Mouse (Mus musculus) erythroblast, embryonic 14.5 days (primary cell): Measurements from ENCODE around the gene Gm13278. TPM values are rescaled to one million over a fixed set of nuclear protein-coding genes. Genes with fewer than 3 reads are reported as not detected.
"Not testable (repeated sequence)": the region's sequence is repeated elsewhere in the genome, so short reads cannot be mapped to it uniquely, and the experiment has no call there.

Experiments used
- H3K27me3 ChIP-seq: 2 replicates; pipeline ENCODE4 v1.6.1; 2012; ENCODE audit warnings: inconsistent platforms; ENCODE audit not compliant: control insufficient read depth
- H3K36me3 ChIP-seq: 2 replicates; pipeline ENCODE4 v1.6.1; 2012; ENCODE audit warnings: mild to moderate bottlenecking, inconsistent platforms; ENCODE audit not compliant: control insufficient read depth
- H3K4me1 ChIP-seq: 2 replicates; pipeline ENCODE4 v1.6.1; 2012; ENCODE audit warnings: inconsistent platforms; ENCODE audit not compliant: control insufficient read depth
- H3K4me3 ChIP-seq: replicated peaks from 2 replicates; pipeline ENCODE3; 2012; ENCODE audit warnings: moderate library complexity, mild to moderate bottlenecking, inconsistent platforms
- H3K9me3 ChIP-seq: 2 replicates; pipeline ENCODE4 v1.6.1; 2012; ENCODE audit warnings: low read length, inconsistent platforms, mixed read lengths; ENCODE audit not compliant: control insufficient read depth
- GATA1 ChIP-seq: IDR thresholded peaks from 2 replicates; pipeline ENCODE4 v1.6.1; 2012; ENCODE audit warnings: low read length, inconsistent platforms, mixed read lengths
- TAL1 ChIP-seq: IDR thresholded peaks from 3 replicates; pipeline ENCODE4 v1.6.1; 2012; ENCODE audit warnings: low read length, inconsistent platforms, mixed read lengths
- polyA plus RNA-seq: library from polyadenylated mRNA; stranded (reverse); fragments of >175 nt; gene quantifications from 2 replicates; pipeline ENCODE4 v1.2.3, GENCODE M21; 2012

Gene Gm13278
- polyA plus RNA-seq = not detected in 2 replicates

DNA sequence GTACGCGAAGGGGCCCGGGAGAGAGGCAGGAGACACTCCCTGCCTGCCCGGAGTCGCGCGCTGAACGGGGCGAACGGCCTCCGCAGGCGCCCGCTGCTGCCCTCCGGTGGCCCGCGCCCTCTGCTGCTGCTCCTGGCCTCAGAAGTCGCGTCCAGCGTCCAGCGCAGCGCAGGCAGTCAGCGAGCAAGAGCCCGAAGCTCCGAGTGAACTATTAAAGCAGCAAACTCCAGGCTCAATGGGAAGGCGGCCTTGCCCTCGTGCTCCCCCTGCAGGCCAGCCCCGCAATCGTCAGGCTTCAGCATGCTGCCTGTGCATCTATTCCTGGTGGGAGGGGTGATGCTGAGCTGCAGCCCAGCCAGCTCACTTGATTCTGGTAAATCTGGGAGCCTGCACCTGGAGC, at the start of gene Gm13278:
Gene Gm13278 (plus strand): TSS at position 301 of the 400 bp plus-strand sequence.
- not testable (repeated sequence) for H3K9me3 ChIP-seq, H3K4me1 ChIP-seq, H3K27me3 ChIP-seq, H3K36me3 ChIP-seq, H3K4me3 ChIP-seq

DNA sequence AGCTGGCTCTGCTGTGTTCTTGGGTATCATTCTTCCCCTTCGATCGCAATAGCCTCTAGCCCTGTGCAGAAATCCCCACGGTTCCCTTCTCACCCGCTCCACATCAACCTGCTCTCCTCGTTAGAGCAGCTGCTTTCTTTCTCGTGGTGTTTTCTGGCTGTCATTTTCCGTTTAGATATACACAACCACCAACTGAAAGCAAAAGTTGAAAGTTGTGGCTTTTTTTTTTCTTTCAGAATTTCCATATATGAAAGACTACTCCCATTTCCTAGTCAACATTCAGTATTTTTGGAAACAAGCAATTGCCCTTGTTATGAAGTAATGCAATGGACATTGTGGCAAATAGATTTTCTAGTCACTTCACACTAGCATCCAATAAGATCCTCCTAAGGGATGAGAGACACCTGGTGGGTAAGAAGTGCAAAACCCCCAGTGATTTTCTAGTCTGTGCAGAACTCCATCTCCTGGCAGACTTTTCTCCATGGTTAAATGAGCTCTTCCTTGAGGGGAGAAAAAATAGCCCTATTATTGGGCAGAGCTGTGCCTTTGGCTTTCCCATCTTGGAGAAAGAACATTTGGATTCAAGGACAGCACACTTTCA, 48.5 kb upstream of the Gm13278 start:
- Histone ChIP-seq H3K4me3 (no peak overlapping the region), H3K9me3 (no peaks in the 10 kb centered on the region), H3K36me3 (no peaks in the 10 kb centered on the region), H3K27me3 (no peaks in the 10 kb centered on the region), H3K4me1 (no peaks in the 10 kb centered on the region)
- TF ChIP-seq GATA1 (no peak), TAL1 (no peak)

DNA sequence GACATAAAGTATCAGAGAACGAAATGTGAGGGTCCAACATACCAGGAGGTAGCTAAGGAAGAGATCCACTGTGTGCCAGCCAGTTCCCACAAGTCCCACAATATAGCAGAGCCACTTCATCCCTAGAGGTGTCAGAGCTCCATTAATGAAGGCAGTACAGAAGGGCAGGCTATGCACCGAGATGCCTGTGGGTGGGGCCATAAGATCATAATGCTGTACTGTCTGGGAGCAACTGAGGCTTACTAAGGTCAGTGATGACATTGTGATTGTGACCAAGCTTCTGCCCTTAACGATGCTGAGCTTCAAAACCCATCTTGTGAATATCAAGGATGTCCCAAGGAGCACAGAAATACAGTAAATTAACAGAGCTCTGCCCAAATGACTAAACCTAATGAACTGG, 47.1 kb upstream of the Gm13278 start:
- Histone ChIP-seq H3K9me3 (no peaks in the 10 kb centered on the region), H3K4me1 (no peaks in the 10 kb centered on the region), H3K27me3 (no peaks in the 10 kb centered on the region), H3K36me3 (no peaks in the 10 kb centered on the region), H3K4me3 (no peak overlapping the region)
- TF ChIP-seq GATA1 = no peak
- no peak for TF ChIP-seq TAL1

DNA sequence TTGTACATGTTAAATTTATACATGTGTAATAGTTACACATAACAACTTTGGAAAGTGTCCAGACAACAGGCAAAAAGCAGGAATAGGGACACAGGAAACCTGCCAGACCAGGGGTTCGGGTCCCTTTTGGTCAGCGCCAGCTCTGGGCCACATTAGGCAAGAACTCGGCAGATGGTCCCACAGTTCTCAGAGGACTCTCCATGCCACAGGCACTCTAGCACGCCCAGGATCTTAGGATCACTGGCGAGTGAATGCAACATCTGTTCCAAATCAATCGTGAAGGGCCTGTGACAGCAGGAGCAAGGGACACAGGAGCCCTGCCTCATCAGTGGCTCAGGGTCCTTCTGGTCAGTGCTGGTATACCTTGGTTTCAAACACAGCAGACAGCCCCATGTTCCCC, 41.4 kb upstream of the Gm13278 start:
- H3K27me3 ChIP-seq = no peaks in the 10 kb centered on the region
- no peak for TF ChIP-seq GATA1
- no peak for TF ChIP-seq TAL1
- no peak overlapping the region for H3K4me3 ChIP-seq
- no peaks in the 10 kb centered on the region for H3K9me3 ChIP-seq
- H3K36me3 ChIP-seq = no peaks in the 10 kb centered on the region
- no peaks in the 10 kb centered on the region for H3K4me1 ChIP-seq

DNA sequence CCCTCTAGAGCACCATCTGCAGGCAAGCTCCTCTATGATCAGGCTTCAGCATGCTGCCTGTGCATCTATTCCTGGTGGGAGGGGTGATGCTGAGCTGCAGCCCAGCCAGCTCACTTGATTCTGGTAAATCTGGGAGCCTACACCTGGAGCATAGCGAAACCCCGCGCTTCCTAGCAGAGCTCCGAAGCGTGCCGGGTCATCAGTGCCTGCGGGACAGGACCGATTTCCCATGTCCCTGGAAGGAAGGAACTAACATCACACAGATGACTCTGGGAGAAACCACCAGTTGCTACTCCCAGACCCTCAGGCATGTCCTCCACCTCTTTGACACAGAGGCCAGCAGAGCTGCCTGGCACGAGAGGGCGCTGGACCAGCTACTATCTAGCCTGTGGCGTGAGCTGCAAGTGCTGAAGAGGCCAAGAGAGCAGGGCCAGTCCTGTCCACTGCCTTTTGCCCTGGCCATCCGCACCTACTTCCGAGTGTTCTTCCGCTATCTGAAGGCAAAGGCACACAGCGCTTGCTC, 36.5 kb upstream of the Gm13278 start, which contains the start of gene Gm13271:
Gene Gm13271 (plus strand): TSS at position 51 of the 523 bp plus-strand sequence.
- not testable (repeated sequence) for H3K36me3 ChIP-seq, H3K9me3 ChIP-seq, H3K4me3 ChIP-seq, H3K4me1 ChIP-seq
- H3K27me3 ChIP-seq = peaks cover 16% of the 10 kb centered on the region

DNA sequence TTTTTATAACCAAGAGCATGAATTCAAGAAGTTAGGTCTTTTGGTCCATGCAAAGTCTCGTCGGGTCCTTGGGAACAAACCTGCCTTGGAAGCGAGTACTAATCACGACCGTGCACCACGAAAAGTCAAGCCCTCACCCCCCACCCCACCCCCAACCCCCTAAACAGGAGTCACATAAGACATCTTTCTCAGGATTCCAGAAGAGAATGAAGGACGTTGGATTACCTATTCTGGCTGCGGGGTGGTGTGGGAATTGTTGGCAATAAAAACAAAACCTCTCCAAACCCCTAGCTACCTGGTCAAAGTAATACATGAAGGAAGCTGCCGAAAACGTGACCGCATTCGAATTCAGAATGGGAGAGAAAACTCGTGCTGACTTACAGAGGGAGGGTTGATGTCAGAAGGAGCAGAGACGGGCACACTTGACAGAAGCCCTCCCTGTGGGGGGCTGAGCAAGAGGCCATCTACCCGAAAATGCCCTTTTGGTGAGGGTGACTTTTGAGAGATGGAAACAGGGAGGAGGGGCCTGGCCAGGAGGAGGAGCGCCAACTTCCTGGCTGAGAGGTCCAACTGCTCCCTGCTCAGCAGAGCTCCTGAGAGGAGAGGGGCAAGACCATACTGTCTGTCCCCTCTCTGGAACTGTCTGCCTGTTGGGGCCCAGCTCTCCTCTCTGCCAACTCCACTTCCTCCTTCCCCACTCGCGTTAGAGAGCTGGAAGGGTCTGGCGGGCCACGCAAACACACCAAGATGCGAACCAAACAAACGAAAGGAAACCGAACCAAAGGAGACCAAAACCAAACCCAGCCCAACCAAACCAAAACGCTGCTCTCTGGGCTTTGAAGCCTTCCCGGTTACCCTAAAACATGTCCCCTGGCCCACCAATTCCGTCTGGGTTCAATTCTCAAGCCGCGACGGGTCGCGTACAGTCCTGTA, 34.5 kb upstream of the Gm13278 start:
- not testable (repeated sequence) for H3K4me3 ChIP-seq, H3K4me1 ChIP-seq, H3K9me3 ChIP-seq, H3K36me3 ChIP-seq
- H3K27me3 ChIP-seq = peaks cover 16% of the 10 kb centered on the region

DNA sequence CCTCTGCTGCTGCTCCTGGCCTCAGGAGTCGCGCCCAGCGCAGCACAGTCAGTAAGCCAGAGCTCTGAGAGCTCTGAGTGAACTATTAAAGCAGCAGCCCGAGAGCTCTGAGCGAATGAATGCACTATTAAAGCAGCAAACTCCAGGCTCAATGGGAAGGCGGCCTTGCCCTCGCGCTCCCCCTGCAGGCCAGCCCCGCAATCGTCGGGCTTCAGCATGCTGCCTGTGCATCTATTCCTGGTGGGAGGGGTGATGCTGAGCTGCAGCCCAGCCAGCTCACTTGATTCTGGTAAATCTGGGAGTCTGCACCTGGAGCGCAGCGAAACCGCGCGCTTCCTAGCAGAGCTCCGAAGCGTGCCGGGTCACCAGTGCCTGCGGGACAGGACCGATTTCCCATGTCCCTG, 33.7 kb upstream of the Gm13278 start:
- H3K4me1 ChIP-seq, H3K9me3 ChIP-seq, H3K36me3 ChIP-seq, H3K4me3 ChIP-seq: not testable (repeated sequence)
- peaks cover 16% of the 10 kb centered on the region for H3K27me3 ChIP-seq

DNA sequence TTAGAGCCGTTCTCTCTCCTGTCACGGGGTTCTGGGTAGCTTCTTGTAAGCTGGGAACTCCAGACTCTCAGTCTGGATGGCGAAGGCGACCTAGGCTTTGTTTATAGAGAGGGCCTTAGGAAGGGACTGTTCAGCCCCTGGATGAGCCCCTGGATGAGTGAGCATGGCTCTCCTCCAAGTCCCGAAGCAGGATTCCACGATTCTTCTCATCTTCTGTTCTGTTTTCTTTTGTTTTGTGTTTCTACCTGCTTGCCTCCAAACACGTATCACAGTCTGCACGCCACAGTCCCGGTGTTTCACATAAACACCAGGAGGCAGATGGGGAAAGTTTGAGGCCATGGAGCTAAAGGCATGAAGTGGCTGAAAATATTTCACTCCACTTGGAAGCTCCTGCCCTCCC, 32.6 kb upstream of the Gm13278 start:
- not testable (repeated sequence) for H3K4me3 ChIP-seq, H3K4me1 ChIP-seq, H3K36me3 ChIP-seq, H3K9me3 ChIP-seq
- peaks cover 16% of the 10 kb centered on the region for H3K27me3 ChIP-seq

DNA sequence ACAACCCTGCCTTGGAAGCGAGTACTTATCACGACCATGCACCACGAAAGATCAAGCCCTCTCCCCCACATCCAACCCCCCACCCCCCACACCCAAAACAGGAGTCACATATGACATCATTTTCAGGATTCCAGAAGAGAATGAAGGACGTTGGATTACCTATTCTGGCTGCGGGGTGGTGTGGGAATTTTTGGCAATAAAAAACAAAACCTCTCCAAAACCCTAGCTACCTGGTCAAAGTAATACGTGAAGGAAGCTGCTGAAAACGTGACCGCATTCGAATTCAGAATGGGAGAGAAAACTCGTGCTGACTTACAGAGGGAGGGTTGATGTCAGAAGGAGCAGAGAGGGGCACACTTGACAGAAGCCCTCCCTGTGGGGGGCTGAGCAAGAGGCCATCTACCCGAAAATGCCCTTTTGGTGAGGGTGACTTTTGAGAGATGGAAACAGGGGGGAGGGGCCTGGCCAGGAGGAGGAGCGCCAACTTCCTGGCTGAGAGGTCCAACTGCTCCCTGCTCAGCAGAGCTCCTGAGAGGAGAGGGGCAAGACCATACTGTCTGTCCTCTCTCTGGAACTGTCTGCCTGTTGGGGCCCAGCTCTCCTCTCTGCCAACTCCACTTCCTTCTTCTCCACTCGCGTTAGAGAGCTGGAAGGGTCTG, 31.6 kb upstream of the Gm13278 start, which contains the start of gene Gm13283:
Gene Gm13283 (plus strand): TSS at position 510 of the 659 bp plus-strand sequence.
- H3K27me3 ChIP-seq = peaks cover 16% of the 10 kb centered on the region
- not testable (repeated sequence) for H3K4me3 ChIP-seq, H3K36me3 ChIP-seq, H3K4me1 ChIP-seq, H3K9me3 ChIP-seq

DNA sequence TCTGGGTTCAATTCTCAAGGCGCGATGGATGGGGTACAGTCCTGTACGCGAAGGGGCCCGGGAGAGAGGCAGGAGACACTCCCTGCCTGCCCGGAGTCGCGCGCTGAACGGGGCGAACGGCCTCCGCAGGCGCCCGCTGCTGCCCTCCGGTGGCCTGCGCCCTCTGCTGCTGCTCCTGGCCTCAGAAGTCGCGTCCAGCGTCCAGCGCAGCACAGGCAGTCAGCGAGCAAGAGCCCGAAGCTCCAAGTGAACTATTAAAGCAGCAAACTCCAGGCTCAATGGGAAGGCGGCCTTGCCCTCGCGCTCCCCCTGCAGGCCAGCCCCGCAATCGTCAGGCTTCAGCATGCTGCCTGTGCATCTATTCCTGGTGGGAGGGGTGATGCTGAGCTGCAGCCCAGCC, 30.9 kb upstream of the Gm13278 start:
- not testable (repeated sequence) for H3K9me3 ChIP-seq, H3K4me1 ChIP-seq, H3K36me3 ChIP-seq, H3K4me3 ChIP-seq
- H3K27me3 ChIP-seq = peaks cover 13% of the 10 kb centered on the region

DNA sequence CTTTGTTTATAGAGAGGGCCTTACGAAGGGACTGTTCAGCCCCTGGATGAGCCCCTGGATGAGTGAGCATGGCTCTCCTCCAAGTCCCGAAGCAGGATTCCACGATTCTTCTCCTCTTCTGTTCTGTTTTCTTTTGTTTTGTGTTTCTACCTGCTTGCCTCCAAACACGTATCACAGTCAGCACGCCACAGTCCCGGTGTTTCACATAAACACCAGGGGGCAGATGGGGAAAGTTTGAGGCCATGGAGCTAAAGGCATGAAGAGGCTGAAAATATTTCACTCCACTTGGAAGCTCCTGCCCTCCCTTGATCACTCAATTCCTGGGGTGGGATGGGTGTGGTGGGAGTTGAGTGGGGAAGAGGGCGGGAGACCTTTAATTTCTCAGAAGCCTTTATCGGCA, 29.6 kb upstream of the Gm13278 start:
- H3K9me3 ChIP-seq, H3K4me3 ChIP-seq, H3K27me3 ChIP-seq, H3K36me3 ChIP-seq, H3K4me1 ChIP-seq: not testable (repeated sequence)

DNA sequence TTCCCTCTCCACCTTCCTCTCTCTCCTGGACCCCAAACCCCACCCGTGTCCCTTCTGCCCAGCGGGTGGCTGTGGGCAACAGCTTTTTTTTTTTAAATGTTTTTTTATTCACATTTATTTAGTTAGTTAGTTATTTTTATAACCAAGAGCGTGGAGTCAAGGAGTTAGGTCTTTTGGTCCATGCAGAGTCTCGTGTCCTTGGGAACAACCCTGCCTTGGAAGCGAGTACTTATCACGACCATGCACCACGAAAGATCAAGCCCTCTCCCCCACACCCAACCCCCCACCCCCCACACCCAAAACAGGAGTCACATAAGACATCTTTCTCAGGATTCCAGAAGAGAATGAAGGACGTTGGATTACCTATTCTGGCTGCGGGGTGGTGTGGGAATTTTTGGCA, 29.0 kb upstream of the Gm13278 start:
- H3K9me3 ChIP-seq, H3K4me1 ChIP-seq, H3K4me3 ChIP-seq, H3K36me3 ChIP-seq, H3K27me3 ChIP-seq: not testable (repeated sequence)

DNA sequence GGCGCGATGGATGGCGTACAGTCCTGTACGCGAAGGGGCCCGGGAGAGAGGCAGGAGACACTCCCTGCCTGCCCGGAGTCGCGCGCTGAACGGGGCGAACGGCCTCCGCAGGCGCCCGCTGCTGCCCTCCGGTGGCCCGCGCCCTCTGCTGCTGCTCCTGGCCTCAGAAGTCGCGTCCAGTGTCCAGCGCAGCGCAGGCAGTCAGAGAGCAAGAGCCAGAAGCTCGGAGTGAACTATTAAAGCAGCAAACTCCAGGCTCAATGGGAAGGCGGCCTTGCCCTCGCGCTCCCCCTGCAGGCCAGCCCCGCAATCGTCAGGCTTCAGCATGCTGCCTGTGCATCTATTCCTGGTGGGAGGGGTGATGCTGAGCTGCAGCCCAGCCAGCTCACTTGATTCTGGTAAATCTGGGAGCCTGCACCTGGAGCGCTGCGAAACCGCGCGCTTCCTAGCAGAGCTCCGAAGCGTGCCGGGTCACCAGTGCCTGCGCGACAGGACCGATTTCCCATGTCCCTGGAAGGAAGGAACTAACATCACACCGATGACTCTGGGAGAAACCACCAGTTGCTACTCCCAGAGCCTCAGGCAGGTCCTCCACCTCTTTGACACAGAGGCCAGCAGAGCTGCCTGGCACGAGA, 27.8 kb upstream of the Gm13278 start:
- not testable (repeated sequence) for H3K4me3 ChIP-seq, H3K4me1 ChIP-seq, H3K36me3 ChIP-seq, H3K9me3 ChIP-seq, H3K27me3 ChIP-seq
